Mouse (Mus musculus) thymus, postnatal 4 days (tissue): ENCODE data around the gene Numbl.
A peak's percentile ranks its signal among the peaks of the same experiment; 100 is the strongest.

Source experiments
- DNase-seq: peaks from one replicate; pipeline ENCODE4 v3.0.0; 2021

Gene Numbl

GRCm38 (mm10) chr7:27327500-27327899 lies 69.3 kb downstream of the Numbl start:
- DNase-seq = no peak

DNA sequence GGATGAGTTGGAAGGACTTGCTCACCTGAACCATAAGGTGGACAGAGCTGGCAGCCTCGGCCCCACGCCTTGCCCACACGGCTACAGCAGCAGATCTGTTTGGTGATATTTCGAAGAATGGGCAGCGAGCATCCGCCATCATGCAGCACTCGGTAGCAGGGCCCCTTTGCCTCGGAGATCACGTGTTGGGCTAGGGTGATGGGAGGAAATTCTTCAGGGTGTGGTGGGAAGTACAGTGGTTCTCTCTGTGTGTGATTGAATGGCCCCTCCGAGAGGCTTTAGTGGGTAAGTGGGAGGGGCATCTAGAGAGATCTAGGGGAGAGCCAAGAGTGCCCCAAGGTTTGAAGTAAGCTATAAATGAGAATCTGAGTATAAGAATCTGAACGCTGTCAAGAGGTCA lies 69.9 kb downstream of the Numbl start:
- no peak for DNase-seq

- no peak for DNase-seq
Measured at GRCm38 (mm10) chr7:27328648-27329047, 70.4 kb downstream of the Numbl start.

DNA sequence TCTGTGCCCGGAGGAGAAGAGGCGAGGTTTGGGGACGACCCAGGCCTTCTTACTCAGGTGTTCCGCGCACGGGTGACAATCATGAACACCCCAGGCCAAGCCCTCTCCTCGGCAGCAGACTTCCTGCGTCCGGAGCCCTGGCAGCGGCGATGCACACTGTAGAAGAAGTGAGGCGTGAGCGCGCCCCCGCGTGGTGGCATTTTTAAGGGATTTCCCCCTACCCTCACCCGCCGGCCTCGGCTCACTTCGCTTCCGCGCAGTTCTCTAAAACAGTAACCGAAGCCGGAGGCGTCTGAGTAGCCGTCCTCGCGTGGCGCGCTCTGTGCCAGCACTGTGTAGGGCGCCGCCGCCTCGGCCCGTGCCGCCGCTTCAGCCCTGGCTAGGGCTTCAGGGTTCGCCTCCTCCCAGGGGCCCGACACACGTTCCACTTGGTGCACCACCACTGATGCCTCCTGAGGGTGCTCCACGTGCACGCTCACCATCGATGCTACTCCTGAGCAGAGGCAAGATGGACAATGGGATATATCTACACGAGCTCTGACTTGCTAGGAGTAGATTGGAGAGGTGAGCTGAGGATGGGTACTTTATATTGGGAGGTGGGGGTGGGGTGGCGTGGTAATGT lies 71.2 kb downstream of the Numbl start:
- DNase-seq = peak; percentile 96

GRCm38 (mm10) chr7:27329981-27330380 lies 71.7 kb downstream of the Numbl start:
- DNase-seq = no peak

- peak; percentile 92 for DNase-seq
Measured at GRCm38 (mm10) chr7:27330709-27331540, 72.7 kb downstream of the Numbl start.

DNA sequence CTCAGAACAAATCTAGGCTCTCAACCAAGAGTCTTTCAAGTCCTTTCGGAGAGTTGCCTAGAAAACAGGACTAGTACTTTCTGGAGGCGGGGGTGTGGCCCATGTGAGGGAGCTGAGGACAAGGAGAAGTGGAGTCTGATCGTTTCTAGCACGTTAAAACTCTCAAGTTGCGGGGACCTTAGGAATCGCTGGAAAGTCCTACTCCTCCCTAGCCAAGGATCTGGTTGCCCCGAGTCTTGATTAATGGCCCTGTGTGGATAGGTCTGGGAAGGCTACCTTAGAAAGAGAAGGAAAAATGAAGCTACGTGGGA lies 73.3 kb downstream of the Numbl start:
- no peak for DNase-seq
